Mouse (Mus musculus) T-helper 17 cell (primary cell): Measurements from ENCODE around the gene Grm3.

Source experiments
- in situ Hi-C, 2 experiments: fragments of 300-600 bp; cut with MboI, MseI; formaldehyde crosslinking; loops; 1 replicate in 1 of 2; 2 replicates in 1 of 2; pipeline ENCODE4 v1.15.1; 2025; ENCODE audit warnings: high pct_unique_total_duplicates in 2 of 2

Gene Grm3

DNA sequence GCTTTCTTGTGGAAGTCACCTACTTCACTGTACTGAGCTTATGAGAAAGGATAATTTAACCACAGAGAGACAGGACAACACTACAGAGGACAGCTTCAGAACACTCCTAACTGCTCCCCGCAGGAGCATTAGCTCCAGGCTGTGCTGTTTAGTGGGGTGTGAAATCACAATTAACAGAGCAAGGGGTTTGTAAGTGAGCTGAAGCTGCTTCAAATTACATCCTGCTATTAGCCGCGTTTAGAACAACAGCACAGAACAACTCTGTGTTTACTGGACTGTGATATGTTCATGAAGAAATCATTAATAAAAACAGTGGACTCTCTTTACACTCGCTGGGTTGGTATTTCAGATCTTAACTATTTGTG is 101.9 kb downstream of the Grm3 start:
- in situ Hi-C loops, result no loop called here

DNA sequence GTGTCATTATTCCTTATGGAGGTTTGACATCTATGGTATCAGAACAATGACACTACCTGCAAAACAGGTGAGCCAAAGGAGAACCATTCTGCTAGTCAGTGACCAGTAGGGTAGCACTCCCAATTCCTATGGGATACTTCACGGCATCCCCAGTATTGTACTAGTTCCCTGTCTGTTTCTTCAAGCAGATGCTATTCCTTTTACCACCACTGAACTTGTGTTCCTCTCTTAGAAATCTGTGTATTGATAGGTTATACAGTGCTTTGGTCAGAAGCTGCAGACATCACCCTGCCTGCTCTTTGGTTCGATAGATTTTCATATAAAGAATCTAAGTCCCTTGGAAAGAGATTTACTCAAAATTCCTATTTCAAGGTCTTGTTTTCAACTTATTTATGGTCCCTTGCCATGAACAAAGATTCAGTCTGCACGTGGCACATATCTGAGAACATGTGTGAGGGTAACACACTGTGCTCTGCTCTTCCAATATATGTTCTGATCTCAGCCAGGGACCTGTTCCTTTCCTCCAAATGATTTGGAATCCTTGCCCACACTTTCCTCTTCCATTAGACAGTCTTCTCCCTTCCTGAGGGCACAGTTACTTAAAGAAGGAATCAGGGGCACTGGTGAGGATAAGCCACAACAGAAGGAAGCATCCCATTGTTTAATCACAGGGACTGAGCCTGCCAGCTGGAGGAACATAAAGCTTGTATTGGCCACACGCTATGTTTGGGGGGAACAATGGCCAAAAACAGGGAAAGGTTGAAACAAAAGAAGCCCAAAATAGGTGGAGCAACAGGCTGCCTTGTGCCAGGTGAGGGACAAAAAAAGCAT is 102.5 kb downstream of the Grm3 start:
- in situ Hi-C loops, result no loop called here

DNA sequence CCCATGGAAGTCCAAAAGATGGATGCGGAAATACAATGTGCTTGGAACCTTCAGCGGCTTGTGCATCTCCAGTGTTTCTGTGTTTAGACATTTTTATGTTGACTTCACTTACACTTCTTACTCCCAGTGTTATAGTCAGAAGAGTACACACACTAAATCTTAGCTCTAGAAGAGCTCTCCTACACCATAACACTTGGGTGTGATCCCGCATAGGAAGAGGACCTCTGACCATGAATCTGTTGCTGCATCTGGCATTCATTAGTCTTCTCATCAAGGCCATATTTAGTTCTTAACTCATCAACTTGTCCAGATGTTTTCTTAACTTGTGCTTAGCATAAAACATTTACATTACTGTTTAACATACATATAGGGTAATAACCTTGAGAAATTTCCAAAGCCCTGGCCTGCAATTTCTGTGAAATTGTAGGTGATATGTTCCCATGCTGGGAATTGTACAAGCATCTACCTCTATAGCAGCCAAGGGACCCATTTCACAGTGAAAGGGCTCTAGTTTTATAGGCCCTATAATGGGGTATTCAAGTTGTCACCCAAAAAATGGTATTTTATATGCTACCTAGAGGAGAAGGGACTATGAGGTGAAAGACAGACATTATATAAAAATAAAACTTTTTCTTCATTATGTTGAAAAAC is 103.4 kb downstream of the Grm3 start:
- in situ Hi-C loops, result no loop called here

- in situ Hi-C loops, result no loop called here
Measured at GRCm38 (mm10) chr5:9579021-9579420, 145.9 kb downstream of the Grm3 start.

GRCm38 (mm10) chr5:9578571-9578970 is 146.4 kb downstream of the Grm3 start:
- in situ Hi-C loops, result no loop called here

- in situ Hi-C loops, result no loop called here
Measured at GRCm38 (mm10) chr5:9570946-9571345, 154.0 kb downstream of the Grm3 start.

- in situ Hi-C loops, result no loop called here
Measured at GRCm38 (mm10) chr5:9557706-9558105, 167.3 kb downstream of the Grm3 start.

DNA sequence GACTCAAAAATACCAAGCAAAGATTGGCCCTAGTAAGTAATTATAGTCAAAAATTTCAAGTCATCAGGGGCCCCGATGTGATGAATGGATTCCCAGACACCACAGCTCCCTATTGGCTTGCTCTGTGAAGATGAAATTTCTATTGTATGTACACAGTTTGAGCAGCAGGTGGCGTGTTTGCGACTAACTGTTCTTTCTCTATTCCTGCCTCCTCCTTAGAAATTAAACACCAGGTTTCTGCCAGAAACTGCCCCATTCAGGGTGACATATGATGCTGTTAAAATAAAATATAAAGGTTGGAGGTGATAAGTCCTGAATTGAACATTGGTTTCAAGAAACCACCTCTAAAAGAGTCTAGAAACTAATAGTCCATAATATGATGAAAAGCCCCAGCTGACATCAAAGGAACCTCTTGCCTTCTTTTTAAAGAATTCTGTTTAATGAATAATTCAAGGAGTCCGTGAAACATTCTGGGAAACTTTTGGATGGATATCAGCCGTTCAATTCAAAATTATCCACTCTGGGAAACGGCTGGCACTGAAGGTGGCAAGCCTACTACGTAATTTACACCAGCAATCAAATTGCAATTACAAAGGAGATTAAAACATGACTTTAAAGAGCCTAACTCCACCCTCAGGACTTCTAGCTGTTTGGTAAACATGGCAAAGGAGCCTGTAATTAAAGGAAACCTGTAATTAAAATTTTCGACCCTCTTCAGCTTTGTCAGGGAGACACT is 184.0 kb downstream of the Grm3 start:
- in situ Hi-C loops, result no loop called here

DNA sequence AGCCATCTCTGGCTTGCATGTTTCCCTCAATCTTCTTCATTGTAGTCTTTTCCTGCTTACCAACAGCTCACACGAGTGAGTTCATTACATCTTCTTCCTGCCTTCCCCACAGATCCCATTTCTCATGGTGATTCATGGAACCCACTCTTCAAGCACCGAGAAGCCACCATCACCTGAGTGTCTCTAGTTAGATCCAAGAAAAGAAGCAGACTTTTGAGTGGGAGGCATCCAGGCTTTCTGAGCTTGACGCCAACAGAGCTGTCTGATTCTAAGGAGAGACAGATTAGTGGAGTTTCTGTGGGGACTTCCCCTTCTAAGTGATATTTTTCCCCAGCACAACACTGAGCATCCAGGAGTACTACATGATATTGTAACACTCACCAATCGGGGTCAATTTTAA is 199.5 kb downstream of the Grm3 start:
- in situ Hi-C loops, result no loop called here

DNA sequence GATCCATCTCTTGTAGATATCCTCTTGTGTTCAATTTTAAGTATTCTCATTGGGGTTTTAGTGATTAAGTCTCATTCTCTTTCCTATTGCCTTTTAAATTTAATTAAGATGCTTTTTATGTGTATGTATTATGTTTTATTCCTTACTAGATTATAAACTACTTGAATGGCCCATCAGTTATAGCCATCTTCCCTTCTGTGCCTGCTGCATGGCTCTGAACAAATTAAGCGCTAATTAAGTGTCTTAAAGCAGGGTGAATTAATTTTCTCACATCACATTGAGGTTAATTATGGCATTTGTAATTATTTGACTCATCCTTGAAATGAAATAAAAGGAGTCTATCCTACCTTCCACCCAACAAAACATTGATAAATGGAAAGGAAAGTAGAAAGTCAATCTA is 213.9 kb downstream of the Grm3 start:
- in situ Hi-C loops, result no loop called here

DNA sequence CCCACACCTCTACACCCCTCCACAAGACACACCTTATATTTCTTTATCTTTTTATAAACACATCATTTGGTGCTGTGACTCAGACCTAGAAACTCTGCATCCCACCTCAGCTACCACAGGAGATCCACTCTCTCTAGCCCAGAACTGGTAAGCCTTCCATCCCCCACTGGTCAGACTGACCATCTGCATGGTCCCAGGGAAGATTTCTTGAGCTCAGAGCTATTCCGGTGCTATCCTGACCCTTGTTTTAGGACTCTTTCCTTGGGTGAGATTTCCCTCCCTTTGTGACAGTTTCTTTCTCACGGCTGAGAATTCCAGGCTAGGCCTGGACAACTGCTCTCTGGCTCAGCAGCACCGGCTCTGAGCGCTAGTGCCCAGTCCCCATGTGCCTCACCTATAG is 227.7 kb downstream of the Grm3 start:
- in situ Hi-C loops, result no loop called here

DNA sequence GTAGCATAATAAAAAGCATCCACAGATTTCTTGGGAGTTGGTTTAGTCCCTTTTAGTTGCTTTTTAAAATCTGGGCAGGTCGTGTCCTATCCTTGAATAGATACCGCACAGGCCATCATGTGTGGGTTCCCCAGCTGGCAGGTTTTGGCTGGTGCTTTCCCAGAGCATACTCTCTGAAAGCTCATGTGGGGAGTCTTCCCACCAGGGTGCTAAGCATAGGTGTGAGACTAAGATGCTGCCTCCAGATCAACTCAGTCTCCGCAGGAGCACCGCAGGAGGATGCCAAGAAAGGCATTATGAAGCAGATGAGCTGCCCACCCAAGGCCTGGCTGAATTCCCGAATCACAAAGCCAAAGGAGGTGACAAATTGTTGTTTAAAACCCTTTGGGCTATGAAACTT is 229.5 kb downstream of the Grm3 start:
- in situ Hi-C loops, result no loop called here

DNA sequence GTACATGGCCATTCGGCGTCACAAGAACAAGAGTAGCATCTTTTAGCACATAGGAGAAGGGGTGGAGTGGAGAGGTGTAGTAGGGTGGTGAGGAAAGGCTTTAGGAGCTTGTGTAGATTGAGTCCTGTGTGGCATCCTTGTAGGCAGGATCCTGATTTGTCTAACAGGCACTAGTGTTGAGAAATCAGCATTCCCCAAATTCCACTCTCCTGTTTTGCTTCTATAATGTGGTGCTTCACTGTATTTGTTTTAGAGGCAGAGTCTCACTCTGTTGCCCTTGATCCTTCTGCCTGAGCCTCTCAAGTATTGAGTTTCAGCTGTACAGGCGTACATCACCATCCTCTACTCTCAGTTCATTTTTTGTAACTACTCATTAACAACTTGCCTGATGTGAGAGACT is 247.4 kb downstream of the Grm3 start:
- in situ Hi-C loops, result no loop called here

DNA sequence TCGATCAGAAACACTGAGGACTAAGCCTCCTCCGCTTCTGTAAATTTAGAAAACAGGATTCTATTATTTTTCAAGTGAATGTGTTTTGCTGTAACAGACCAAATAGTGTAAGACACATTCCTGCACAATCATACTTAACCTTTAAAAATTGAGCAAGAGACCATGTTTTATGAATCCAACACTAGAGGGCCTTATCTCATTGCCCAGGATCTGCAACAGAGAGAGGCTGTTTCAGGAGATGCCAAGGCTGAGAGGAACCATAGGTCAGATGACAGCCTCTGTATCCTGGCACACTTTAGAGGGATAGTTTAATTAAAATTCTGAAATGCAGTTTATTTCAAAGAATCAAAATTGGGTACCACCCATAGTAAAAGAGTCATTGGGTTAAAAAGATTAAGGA is 271.7 kb downstream of the Grm3 start:
- in situ Hi-C loops, result no loop called here

DNA sequence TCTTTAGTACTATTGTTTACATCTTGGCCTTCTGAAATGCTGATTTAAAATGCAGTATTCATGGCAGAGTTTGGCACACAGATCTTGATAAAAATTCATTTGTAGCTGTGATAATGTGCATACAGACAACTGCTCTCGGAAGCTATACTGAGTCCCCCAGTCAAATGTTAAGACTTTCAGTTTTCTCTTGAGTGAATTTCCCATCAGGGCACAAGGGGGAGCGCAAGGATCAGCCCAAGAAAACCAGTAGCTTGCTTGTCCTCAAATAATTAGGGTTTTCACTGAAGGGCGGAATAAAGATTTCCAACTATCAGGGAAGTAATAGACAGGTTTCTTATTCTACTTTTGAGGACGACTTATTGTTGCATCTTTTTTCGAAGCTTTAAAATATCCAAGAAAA is 275.4 kb downstream of the Grm3 start:
- in situ Hi-C loops, result loop anchor here (25.0 kb wide), 1 partner anchor 512 kb away; no protein-coding TSS in a partner anchor

- in situ Hi-C loops, result loop anchor here (25.0 kb wide), 1 partner anchor 512 kb away; no protein-coding TSS in a partner anchor
Measured at GRCm38 (mm10) chr5:9448931-9449330, 276.0 kb downstream of the Grm3 start.

DNA sequence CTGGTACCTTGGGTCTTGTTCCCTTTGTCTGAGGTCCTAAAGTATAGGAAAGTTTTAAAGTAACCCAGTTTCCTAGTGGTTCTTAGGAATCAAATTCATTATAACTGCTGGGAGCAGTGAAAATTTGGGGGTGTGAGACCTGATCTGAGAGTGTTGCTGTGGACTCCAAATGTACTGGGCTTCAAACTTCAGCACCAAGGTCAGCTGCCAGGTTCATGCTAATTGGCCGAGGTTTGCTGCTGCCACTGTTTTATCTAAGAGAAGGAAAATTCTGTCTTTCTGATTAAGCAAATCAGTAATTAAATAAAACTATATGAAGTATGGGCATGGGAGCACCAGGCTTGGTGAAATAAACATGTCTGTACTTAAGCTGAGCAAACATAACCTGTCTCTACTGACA is 278.8 kb downstream of the Grm3 start:
- in situ Hi-C loops, result loop anchor here (25.0 kb wide), 1 partner anchor 509 kb away; no protein-coding TSS in a partner anchor
